Mouse (Mus musculus): ENCODE results near the gene Dab2ip.

- no peak for TF ChIP-seq CTCF (IDR thresholded peaks at IDR 0.05; ENCODE audit: low read depth, low read length)
- no peak for TF ChIP-seq POLR2A (IDR thresholded peaks at IDR 0.05; ENCODE audit: extremely low read depth, insufficient read depth, low read length)
These were observed 61.5 kb downstream of the Dab2ip start for GRCm38 (mm10) chr2:35619532-35619931.

Measured in liver, adult 2 months (tissue).